Mouse (Mus musculus) adrenal gland, adult 18-20 months (tissue): ENCODE measurements around the gene B020031M17Rik. TPM values are rescaled to one million over a fixed set of nuclear protein-coding genes. Genes with fewer than 3 reads are reported as not detected.

Experiments
- total RNA-seq, 2 experiments: library from RNA; stranded (reverse); gene quantifications; 1 replicate in 1 of 2; 2 replicates in 1 of 2; pipeline ENCODE4 v1.2.3; 2021

The B020031M17Rik gene
- total RNA-seq, 2 experiments from 2014 or later = not detected

Other genes with a start within 250 kb of the B020031M17Rik start
- 1 to 10 TPM; 1.2 to 1.6 TPM for gene Nim1k, start 194.9 kb downstream of the B020031M17Rik start, total RNA-seq
- gene Zfp131, start 159.9 kb downstream of the B020031M17Rik start, total RNA-seq = 10 to 100 TPM; 38.3 to 39.2 TPM
- not detected for gene AF067063, start 120.6 kb downstream of the B020031M17Rik start, total RNA-seq
- not detected for gene D13Ertd608e, start 114.8 kb downstream of the B020031M17Rik start, total RNA-seq
- gene Tcstv1, start 56.0 kb downstream of the B020031M17Rik start, total RNA-seq = not detected
- gene Gm21761, start 21.5 kb downstream of the B020031M17Rik start, total RNA-seq = not detected
- gene Gm36079, start 76.2 kb upstream of the B020031M17Rik start, total RNA-seq = not detected
- gene Gm21188, start 101.4 kb upstream of the B020031M17Rik start, total RNA-seq = under 1 TPM in 1 of 2 experiments, not detected in 1; 0.58 TPM
- gene Gm20767, start 189.4 kb upstream of the B020031M17Rik start, total RNA-seq = not detected
- not detected for gene Gm21818, start 221.6 kb upstream of the B020031M17Rik start, total RNA-seq